Mouse (Mus musculus): ENCODE data around the gene Il6ra. TPM values are rescaled to one million over a fixed set of nuclear protein-coding genes. Genes with fewer than 3 reads are reported as not detected.
"Not testable (repeated sequence)": the region's sequence is repeated elsewhere in the genome, so short reads cannot be mapped to it uniquely, and the experiment has no call there.

Il6ra gene
- total RNA-seq, 2 experiments from 2014 or later, result 4.4 to 4.8 TPM

DNA sequence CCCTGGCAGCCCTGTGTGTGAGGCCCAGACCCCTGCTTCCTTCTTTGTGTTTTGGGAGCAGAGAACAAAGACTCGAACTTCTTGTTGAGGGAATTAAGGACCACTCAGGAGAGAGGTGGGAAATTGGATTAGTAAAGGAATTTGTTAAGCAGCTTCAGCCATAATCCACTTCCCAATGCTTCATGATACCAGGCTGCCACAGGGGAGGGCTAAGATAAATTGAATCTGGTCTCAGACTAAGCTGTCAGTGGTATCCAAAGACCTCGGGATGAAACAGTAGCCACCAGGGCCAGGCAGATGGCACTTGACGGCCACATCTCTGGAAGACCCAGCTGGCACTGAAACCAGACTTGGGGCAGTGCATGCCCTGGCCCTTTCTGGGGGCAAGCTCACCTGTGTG lies 34.5 kb downstream of the Il6ra start:
- intact Hi-C loops (cut with DNase I), result no loop called here
- DNase-seq, result no peak

- intact Hi-C loops (cut with DNase I), result no loop called here
Measured at GRCm38 (mm10) chr3:89877129-89877528, 35.9 kb downstream of the Il6ra start.

DNA sequence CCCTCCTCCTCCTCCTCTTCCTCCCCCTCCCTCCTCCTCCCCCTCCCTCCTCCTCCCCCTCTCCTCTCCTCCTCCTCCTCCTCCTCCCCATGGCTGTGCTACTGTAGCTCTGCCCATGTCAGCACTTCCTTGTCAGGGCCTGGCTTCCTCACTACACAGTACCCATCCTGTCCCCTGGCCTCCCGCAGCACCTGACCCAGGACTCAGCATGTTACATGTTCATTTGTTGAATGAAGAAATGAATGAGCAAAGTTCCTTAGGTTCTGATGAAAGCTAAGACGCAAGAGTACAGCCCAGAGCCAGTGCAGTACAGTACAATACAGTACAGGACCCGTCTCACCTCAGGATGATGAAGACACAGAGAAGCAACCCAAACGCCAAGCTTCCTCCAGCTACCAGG lies 36.5 kb downstream of the Il6ra start:
- intact Hi-C loops (cut with DNase I), result no loop called here

More at GRCm38 (mm10) chr3:89877129-89877528, 35.9 kb downstream of the Il6ra start:
- no peak for DNase-seq

DNA sequence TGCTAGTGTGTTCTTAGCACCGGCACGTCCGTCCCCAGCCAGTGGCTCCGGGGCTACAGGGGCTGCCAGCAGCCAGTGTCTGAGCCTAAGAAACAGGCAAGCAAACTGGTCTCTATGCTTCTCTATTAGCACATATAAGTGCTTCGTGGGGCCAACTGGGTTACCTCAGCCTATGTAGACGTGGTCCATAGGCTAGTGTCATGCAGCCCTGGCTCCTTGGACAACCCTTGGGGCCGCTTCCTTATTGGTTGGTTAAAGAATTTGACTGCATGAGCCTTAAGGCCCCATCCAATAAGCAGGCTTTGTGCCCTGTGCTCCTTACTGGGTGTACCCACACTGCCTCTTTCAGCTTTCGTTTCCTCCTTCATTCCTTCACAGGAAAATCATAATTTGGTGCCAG lies 37.2 kb downstream of the Il6ra start:
- intact Hi-C loops (cut with DNase I), result no loop called here
- no peak for DNase-seq

More for the DNA sequence above, 36.5 kb downstream of the Il6ra start:
- no peak for DNase-seq

DNA sequence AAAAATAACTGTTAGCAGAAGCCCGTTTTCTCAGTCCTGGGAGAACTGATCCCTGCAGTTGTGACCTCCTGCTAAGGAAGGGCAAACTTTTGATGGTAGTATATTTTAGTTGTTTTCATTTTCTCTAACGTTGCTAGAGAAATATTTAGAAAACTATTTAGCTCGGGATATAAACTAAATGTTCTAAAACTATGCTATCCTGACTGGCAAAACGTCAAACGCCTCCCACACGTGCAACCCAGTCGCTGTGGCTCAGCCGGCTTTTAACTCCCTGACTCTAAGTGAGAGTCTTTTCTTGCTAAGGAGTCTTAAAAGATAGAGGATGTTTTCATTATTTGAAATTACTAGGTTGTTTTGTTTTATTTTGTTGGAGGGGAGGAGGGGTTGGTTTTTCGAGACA lies 38.0 kb downstream of the Il6ra start:
- DNase-seq, result no peak
- intact Hi-C loops (cut with DNase I), result no loop called here

DNA sequence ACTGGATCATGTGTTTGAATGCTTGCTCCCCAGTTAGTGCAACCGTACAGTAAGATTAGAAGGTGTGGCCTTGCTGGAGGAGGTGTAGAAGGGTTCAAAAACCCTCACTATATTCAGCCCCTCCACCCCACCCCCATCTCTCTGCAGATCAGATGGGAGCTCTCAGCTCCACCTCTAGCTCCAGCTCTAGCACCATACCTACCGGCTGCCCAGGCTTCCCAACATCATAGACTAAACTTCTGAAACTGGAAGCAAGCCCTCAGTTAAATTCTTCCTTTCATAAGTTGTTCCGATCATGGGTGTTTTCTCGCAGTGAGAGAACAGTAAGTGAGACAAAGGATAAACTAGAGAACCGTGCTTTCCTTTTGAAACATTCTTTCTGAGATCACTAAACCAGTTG lies 38.9 kb downstream of the Il6ra start:
- no peak for DNase-seq
- intact Hi-C loops (cut with DNase I), result no loop called here

GRCm38 (mm10) chr3:89872684-89873083 lies 40.3 kb downstream of the Il6ra start:
- intact Hi-C loops (cut with DNase I), result no loop called here
- DNase-seq, result no peak

- intact Hi-C loops (cut with DNase I), result no loop called here
- no peak for DNase-seq
Measured at GRCm38 (mm10) chr3:89872209-89872608, 40.8 kb downstream of the Il6ra start.

- DNase-seq, result no peak
- intact Hi-C loops (cut with DNase I), result no loop called here
Measured at GRCm38 (mm10) chr3:89871339-89871914, 41.6 kb downstream of the Il6ra start.

GRCm38 (mm10) chr3:89870472-89871271 lies 42.3 kb downstream of the Il6ra start:
- intact Hi-C loops (cut with DNase I), result no loop called here

GRCm38 (mm10) chr3:89869556-89869955 lies 43.4 kb downstream of the Il6ra start:
- DNase-seq, result no peak
- intact Hi-C loops (cut with DNase I), result no loop called here

More at GRCm38 (mm10) chr3:89870472-89871271, 42.3 kb downstream of the Il6ra start:
- no peak for DNase-seq

- intact Hi-C loops (cut with DNase I), result no loop called here
- DNase-seq, result no peak
Measured at GRCm38 (mm10) chr3:89868956-89869355, 44.0 kb downstream of the Il6ra start.

- DNase-seq, result no peak
Measured at GRCm38 (mm10) chr3:89868357-89868756, 44.6 kb downstream of the Il6ra start.

GRCm38 (mm10) chr3:89867651-89868050 lies 45.3 kb downstream of the Il6ra start:
- no peak for DNase-seq
- intact Hi-C loops (cut with DNase I), result no loop called here

More at GRCm38 (mm10) chr3:89868357-89868756, 44.6 kb downstream of the Il6ra start:
- intact Hi-C loops (cut with DNase I), result no loop called here

- DNase-seq, result no peak
- intact Hi-C loops (cut with DNase I), result no loop called here
Measured at GRCm38 (mm10) chr3:89865764-89866163, 47.2 kb downstream of the Il6ra start.

- intact Hi-C loops (cut with DNase I), result no loop called here
- no peak for DNase-seq
Measured at GRCm38 (mm10) chr3:89865020-89865419, 48.0 kb downstream of the Il6ra start.

DNA sequence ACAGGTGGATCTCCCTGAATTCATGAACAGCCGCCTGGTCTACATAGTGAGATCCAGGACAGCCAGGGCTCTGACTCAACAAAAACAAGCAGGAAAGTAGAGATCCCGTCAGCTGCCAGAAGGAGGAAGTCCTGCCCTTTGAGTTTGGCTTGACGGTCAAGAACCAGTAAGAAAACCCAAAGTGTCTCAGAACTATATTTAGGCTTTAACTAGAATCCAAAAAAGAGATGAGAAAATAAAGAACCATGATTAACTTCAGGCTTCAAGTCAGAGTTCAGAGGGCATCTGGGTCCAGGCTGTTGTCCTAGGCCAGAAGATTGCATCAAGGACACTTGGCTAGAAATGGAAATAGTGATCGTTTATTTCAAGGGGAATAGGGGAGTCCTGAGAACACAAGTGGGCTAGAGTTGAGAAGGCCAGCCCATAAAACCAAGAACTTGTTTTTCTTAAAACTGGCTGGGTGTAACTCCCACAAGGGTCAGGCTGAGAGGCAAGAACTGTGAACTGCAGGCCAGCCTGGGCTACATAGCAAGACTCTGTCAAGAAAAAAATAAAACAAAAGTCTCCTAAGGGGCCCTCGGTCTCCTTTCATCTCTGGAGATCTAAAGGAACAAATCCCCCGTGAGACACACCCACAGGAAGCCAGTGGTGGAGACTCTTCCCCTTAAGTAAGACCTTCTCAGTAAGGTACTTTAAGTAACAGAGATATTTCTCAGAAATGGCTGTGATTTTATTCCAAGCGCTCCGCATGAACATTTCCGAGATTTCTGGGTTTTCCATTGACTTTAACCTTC lies 49.1 kb downstream of the Il6ra start:
- no peak for DNase-seq
- intact Hi-C loops (cut with DNase I), result no loop called here

DNA sequence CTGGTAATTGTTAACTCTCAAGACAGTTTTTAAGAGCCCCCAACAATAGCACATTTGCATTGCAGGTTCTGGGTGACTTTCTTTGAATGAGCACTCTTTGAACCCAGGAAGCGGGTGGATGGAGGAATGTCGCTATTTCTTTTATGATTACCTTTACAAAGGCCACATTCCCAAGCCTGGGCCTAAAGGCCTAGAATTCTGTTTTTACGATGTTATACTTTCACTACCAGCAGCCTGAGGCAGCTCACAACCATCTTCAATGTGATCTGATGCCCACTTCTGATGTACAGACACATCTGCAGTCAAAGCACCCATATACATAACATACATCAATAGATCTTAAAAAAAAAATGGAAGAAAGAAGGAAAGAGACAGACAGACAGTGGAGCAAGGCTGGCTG lies 49.7 kb downstream of the Il6ra start:
- intact Hi-C loops (cut with DNase I), result not testable (repeated sequence)

DNA sequence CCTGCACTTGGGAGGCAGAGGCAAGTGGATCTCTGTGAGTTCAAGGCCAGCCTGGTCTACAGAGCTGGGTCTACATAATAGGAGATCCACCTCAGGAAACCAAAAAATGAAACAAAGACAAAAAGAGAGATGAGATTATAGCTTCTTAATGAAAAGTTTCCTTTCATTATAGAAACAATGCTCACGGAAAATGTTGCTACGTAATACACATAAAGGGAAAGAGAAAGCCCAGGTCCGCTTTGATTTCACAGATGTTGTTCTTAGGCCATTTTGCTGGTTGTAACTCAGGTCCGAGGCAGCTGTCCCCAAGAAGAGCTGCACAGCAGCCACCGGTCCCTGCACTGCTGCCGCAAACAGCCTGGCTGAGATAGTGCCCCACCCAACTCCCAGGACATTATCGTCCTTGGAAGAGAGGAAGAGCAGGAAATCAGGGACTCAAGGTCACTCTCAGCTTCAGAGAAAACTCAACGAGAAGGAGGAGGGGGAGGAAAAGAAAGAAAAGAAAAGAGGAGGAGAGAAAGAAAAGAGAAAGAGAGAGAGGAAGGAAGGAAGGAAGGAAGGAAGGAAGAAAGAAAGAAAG lies 50.7 kb downstream of the Il6ra start:
- intact Hi-C loops (cut with DNase I), result no loop called here
- DNase-seq, result no peak

More for the DNA sequence above, 49.7 kb downstream of the Il6ra start:
- not testable (repeated sequence) for DNase-seq

DNA sequence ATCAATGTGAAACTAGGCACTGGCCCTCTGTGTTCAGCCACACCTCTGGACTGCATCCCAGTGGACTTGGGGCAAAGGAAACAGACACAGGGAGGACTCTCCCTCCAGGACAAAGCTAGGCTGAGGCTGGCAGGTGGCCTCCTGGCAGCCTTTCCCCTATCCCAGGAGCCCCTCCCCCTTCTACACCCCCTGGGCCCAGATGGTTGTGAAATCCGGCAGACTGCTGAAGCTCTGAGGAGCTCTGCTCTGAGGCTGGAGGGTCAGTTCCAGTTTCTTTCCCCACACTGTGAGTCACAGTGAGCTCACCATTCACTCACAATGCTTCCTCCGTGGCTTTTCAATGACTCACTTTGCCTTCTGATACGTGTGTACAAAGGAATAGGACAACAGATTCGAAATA lies 51.9 kb downstream of the Il6ra start:
- intact Hi-C loops (cut with DNase I), result no loop called here
- DNase-seq, result peak; percentile 74 to 75

- intact Hi-C loops (cut with DNase I), result no loop called here
- no peak for DNase-seq
Measured at GRCm38 (mm10) chr3:89860343-89860742, 52.7 kb downstream of the Il6ra start.
